Mouse (Mus musculus): ENCODE data around the gene Snorc.
"Not testable (repeated sequence)": the region's sequence is repeated elsewhere in the genome, so short reads cannot be mapped to it uniquely, and the experiment has no call there.

Snorc gene

GRCm38 (mm10) chr1:87469971-87470370, at the start of gene Snorc:
Gene Snorc (plus strand): TSS chr1:87470271.
- DNase-seq (ENCODE audit: low spot score), result not testable (repeated sequence)

- no peak for DNase-seq (ENCODE audit: low spot score)
Observed at GRCm38 (mm10) chr1:87435125-87435524, 34.9 kb upstream of the Snorc start.

- no peak for DNase-seq (ENCODE audit: low spot score)
Observed at GRCm38 (mm10) chr1:87436583-87436982, 33.5 kb upstream of the Snorc start.

- peak; percentile 33 for DNase-seq (ENCODE audit: low spot score)
Observed at GRCm38 (mm10) chr1:87447183-87448104, 22.6 kb upstream of the Snorc start.

- no peak for DNase-seq (ENCODE audit: low spot score)
Observed at GRCm38 (mm10) chr1:87449432-87449831, 20.6 kb upstream of the Snorc start.

GRCm38 (mm10) chr1:87456425-87456824, 13.6 kb upstream of the Snorc start:
- DNase-seq (ENCODE audit: low spot score), result no peak

- DNase-seq (ENCODE audit: low spot score), result no peak
Observed at GRCm38 (mm10) chr1:87458045-87458444, 12.0 kb upstream of the Snorc start.

- DNase-seq (ENCODE audit: low spot score), result not testable (repeated sequence)
Observed at GRCm38 (mm10) chr1:87459856-87460255, 10.2 kb upstream of the Snorc start.

- no peak for DNase-seq (ENCODE audit: low spot score)
Observed at GRCm38 (mm10) chr1:87467469-87467868, 2.6 kb upstream of the Snorc start.

- DNase-seq (ENCODE audit: low spot score), result no peak
Observed at GRCm38 (mm10) chr1:87468321-87468720, 1.8 kb upstream of the Snorc start.

- no peak for DNase-seq (ENCODE audit: low spot score)
Observed at GRCm38 (mm10) chr1:87471914-87472313, 1.8 kb downstream of the Snorc start.

- no peak for DNase-seq (ENCODE audit: low spot score)
Observed at GRCm38 (mm10) chr1:87472576-87472975, 2.5 kb downstream of the Snorc start.

GRCm38 (mm10) chr1:87475076-87475895, 5.2 kb downstream of the Snorc start:
- no peak for DNase-seq (ENCODE audit: low spot score)

- no peak for DNase-seq (ENCODE audit: low spot score)
Observed at GRCm38 (mm10) chr1:87482546-87482945, 12.5 kb downstream of the Snorc start.

- DNase-seq (ENCODE audit: low spot score), result no peak
Observed at GRCm38 (mm10) chr1:87486386-87486785, 16.3 kb downstream of the Snorc start.

- DNase-seq (ENCODE audit: low spot score), result no peak
Observed at GRCm38 (mm10) chr1:87492285-87492684, 22.2 kb downstream of the Snorc start.

- DNase-seq (ENCODE audit: low spot score), result no peak
Observed at GRCm38 (mm10) chr1:87493542-87493941, 23.5 kb downstream of the Snorc start.

- DNase-seq (ENCODE audit: low spot score), result no peak
Observed at GRCm38 (mm10) chr1:87505524-87505923, 35.5 kb downstream of the Snorc start.

- DNase-seq (ENCODE audit: low spot score), result no peak
Observed at GRCm38 (mm10) chr1:87507857-87508256, 37.8 kb downstream of the Snorc start.

GRCm38 (mm10) chr1:87508591-87509560, 38.8 kb downstream of the Snorc start:
- no peak for DNase-seq (ENCODE audit: low spot score)

GRCm38 (mm10) chr1:87509561-87510165, 39.6 kb downstream of the Snorc start, which contains the start of gene Neu2:
Gene Neu2 (plus strand): TSS chr1:87509889.
- DNase-seq (ENCODE audit: low spot score), result no peak
